Mouse (Mus musculus) T-helper 17 cell (primary cell): ENCODE data around the gene Notch2.
"Not testable (repeated sequence)": the region's sequence is repeated elsewhere in the genome, so short reads cannot be mapped to it uniquely, and the experiment has no call there.

ENCODE experiments used
- in situ Hi-C, 2 experiments: fragments of 300-600 bp; cut with MboI, MseI; formaldehyde crosslinking; loops; 1 replicate in 1 of 2; 2 replicates in 1 of 2; pipeline ENCODE4 v1.15.1; 2025; ENCODE audit warnings: high pct_unique_total_duplicates in 2 of 2

The Notch2 gene

GRCm38 (mm10) chr3:98094629-98095583 lies 81.6 kb downstream of the Notch2 start:
- in situ Hi-C loops: no loop called here

GRCm38 (mm10) chr3:98096981-98097380 lies 83.7 kb downstream of the Notch2 start:
- in situ Hi-C loops: no loop called here

GRCm38 (mm10) chr3:98098676-98099075 lies 85.3 kb downstream of the Notch2 start:
- in situ Hi-C loops: no loop called here

GRCm38 (mm10) chr3:98099287-98099686 lies 86.0 kb downstream of the Notch2 start:
- in situ Hi-C loops: no loop called here

- in situ Hi-C loops: no loop called here
These were observed 88.2 kb downstream of the Notch2 start for GRCm38 (mm10) chr3:98101541-98101940.

GRCm38 (mm10) chr3:98104851-98105471 lies 91.6 kb downstream of the Notch2 start:
- in situ Hi-C loops: loop anchor here in 1 of 2 experiments (5.0 kb wide), 1 partner anchor 178 kb away; no protein-coding TSS in a partner anchor

GRCm38 (mm10) chr3:98105496-98105895 lies 92.2 kb downstream of the Notch2 start:
- in situ Hi-C loops: loop anchor here in 1 of 2 experiments (5.0 kb wide), 1 partner anchor 178 kb away; no protein-coding TSS in a partner anchor

- in situ Hi-C loops: loop anchor here in 1 of 2 experiments (5.0 kb wide), 1 partner anchor 179 kb away; no protein-coding TSS in a partner anchor
These were observed 92.8 kb downstream of the Notch2 start for GRCm38 (mm10) chr3:98106115-98106514.

- in situ Hi-C loops: loop anchor here in 1 of 2 experiments (5.0 kb wide), 1 partner anchor 179 kb away; no protein-coding TSS in a partner anchor
These were observed 93.4 kb downstream of the Notch2 start for GRCm38 (mm10) chr3:98106590-98107313.

- in situ Hi-C loops: loop anchor here in 1 of 2 experiments (5.0 kb wide), 1 partner anchor 181 kb away; no protein-coding TSS in a partner anchor
These were observed 95.1 kb downstream of the Notch2 start for GRCm38 (mm10) chr3:98108416-98108815.

- in situ Hi-C loops: loop anchor here in 1 of 2 experiments (5.0 kb wide), 1 partner anchor 182 kb away; no protein-coding TSS in a partner anchor
These were observed 95.5 kb downstream of the Notch2 start for GRCm38 (mm10) chr3:98108866-98109265.

GRCm38 (mm10) chr3:98110610-98111009 lies 97.3 kb downstream of the Notch2 start:
- in situ Hi-C loops: no loop called here

GRCm38 (mm10) chr3:98118252-98118651 lies 104.9 kb downstream of the Notch2 start:
- in situ Hi-C loops: no loop called here

- in situ Hi-C loops: no loop called here
These were observed 106.0 kb downstream of the Notch2 start for GRCm38 (mm10) chr3:98119338-98119737.

- in situ Hi-C loops: no loop called here
These were observed 107.6 kb downstream of the Notch2 start for GRCm38 (mm10) chr3:98120884-98121283.

GRCm38 (mm10) chr3:98127775-98128174 lies 114.4 kb downstream of the Notch2 start:
- in situ Hi-C loops: no loop called here

- in situ Hi-C loops: no loop called here
These were observed 115.4 kb downstream of the Notch2 start for GRCm38 (mm10) chr3:98128716-98129115.

GRCm38 (mm10) chr3:98132140-98132539 lies 118.8 kb downstream of the Notch2 start:
- in situ Hi-C loops: not testable (repeated sequence)

GRCm38 (mm10) chr3:98132636-98133035 lies 119.3 kb downstream of the Notch2 start:
- in situ Hi-C loops: no loop called here

GRCm38 (mm10) chr3:98141456-98141855 lies 128.1 kb downstream of the Notch2 start:
- in situ Hi-C loops: no loop called here

- in situ Hi-C loops: no loop called here
These were observed 129.5 kb downstream of the Notch2 start for GRCm38 (mm10) chr3:98142862-98143261.
